Mouse (Mus musculus): Measurements from ENCODE around the gene Xk. TPM values are rescaled to one million over a fixed set of nuclear protein-coding genes. Genes with fewer than 3 reads are reported as not detected.

Xk gene
- polyA plus RNA-seq (2014; fragmentation: Illumina TruSeq; extraction: RNeasy Lipid Tissue Mini Kit (QIAGEN cat#74804); ENCODE audit: insufficient read depth, low read depth, low replicate concordance), result 0.71 TPM

GRCm38 (mm10) chrX:9272460-9273361 lies at the start of gene Xk:
Gene Xk, plus strand, starts transcription at chrX:9272756.

GRCm38 (mm10) chrX:9256766-9257165 lies 15.8 kb upstream of the Xk start, which contains the start of gene Gm14862:
Gene Gm14862, minus strand, starts transcription at chrX:9256899.

GRCm38 (mm10) chrX:9283464-9283863 lies 10.9 kb downstream of the Xk start, which contains the start of gene H2al1m:
Gene H2al1m, plus strand, starts transcription at chrX:9283764.

GRCm38 (mm10) chrX:9350327-9350726 lies 77.8 kb downstream of the Xk start, which contains the start of gene H2al1k:
Gene H2al1k, plus strand, starts transcription at chrX:9350627.

Other genes with a start within 250 kb of the Xk start
- not detected for gene Fthl17e, start 239.3 kb upstream of the Xk start, polyA plus RNA-seq (2014; fragmentation: Illumina TruSeq; extraction: RNeasy Lipid Tissue Mini Kit (QIAGEN cat#74804); ENCODE audit: insufficient read depth, low read depth, low replicate concordance)
- gene Fthl17f, start 209.7 kb upstream of the Xk start, polyA plus RNA-seq (2014; fragmentation: Illumina TruSeq; extraction: RNeasy Lipid Tissue Mini Kit (QIAGEN cat#74804); ENCODE audit: insufficient read depth, low read depth, low replicate concordance), result not detected
- gene 4930402K13Rik, start 168.2 kb upstream of the Xk start, polyA plus RNA-seq (2014; fragmentation: Illumina TruSeq; extraction: RNeasy Lipid Tissue Mini Kit (QIAGEN cat#74804); ENCODE audit: insufficient read depth, low read depth, low replicate concordance), result not detected
- gene Lancl3, start 72.9 kb upstream of the Xk start, polyA plus RNA-seq (2014; fragmentation: Illumina TruSeq; extraction: RNeasy Lipid Tissue Mini Kit (QIAGEN cat#74804); ENCODE audit: insufficient read depth, low read depth, low replicate concordance), result 0.11 TPM
- gene Gm14862, start 15.9 kb upstream of the Xk start, polyA plus RNA-seq (2014; fragmentation: Illumina TruSeq; extraction: RNeasy Lipid Tissue Mini Kit (QIAGEN cat#74804); ENCODE audit: insufficient read depth, low read depth, low replicate concordance), result not detected
- gene H2al1m, start 11.0 kb downstream of the Xk start, polyA plus RNA-seq (2014; fragmentation: Illumina TruSeq; extraction: RNeasy Lipid Tissue Mini Kit (QIAGEN cat#74804); ENCODE audit: insufficient read depth, low read depth, low replicate concordance), result not detected
- not detected for gene H2al1k, start 77.9 kb downstream of the Xk start, polyA plus RNA-seq (2014; fragmentation: Illumina TruSeq; extraction: RNeasy Lipid Tissue Mini Kit (QIAGEN cat#74804); ENCODE audit: insufficient read depth, low read depth, low replicate concordance)
- gene Cybb, start 215.0 kb downstream of the Xk start, polyA plus RNA-seq (2014; fragmentation: Illumina TruSeq; extraction: RNeasy Lipid Tissue Mini Kit (QIAGEN cat#74804); ENCODE audit: insufficient read depth, low read depth, low replicate concordance), result 16.8 TPM

All from lung, adult 10 weeks (tissue).